Mouse (Mus musculus) embryonic facial prominence, embryonic 14.5 days (tissue): ENCODE results near the gene Ntn4. TPM values are rescaled to one million over a fixed set of nuclear protein-coding genes. Genes with fewer than 3 reads are reported as not detected.

Experiments used
- ATAC-seq: fragments of 200-750 bp; cut with Nextera tagmentation; 2 replicates; pipeline ENCODE4 v1.8.0; 2017; ENCODE audit warnings: low read depth, moderate number of reproducible peaks, moderate TSS enrichment
- DNase-seq: peaks from one replicate; pipeline ENCODE4 v3.0.0-alpha.2; 2015; ENCODE audit warnings: low spot score
- H3K27ac ChIP-seq: fragments of 300-500 bp; sonication (generic); replicated peaks from 2 replicates; pipeline ENCODE4 v1.5.1; 2014; ENCODE audit warnings: low read depth, mild to moderate bottlenecking, low read length, moderate library complexity
- H3K27me3 ChIP-seq: fragments of 300-500 bp; sonication (generic); replicated peaks from 2 replicates; pipeline ENCODE4 v1.6.1; 2014; ENCODE audit warnings: low read length; ENCODE audit not compliant: control insufficient read depth, insufficient read depth
- H3K36me3 ChIP-seq: fragments of 300-500 bp; sonication (generic); 2 replicates; pipeline ENCODE4 v1.6.1; 2014; ENCODE audit warnings: low read length, mixed read lengths; ENCODE audit not compliant: control insufficient read depth, insufficient read depth
- H3K4me1 ChIP-seq: fragments of 300-500 bp; sonication (generic); 2 replicates; pipeline ENCODE4 v1.6.1; 2014; ENCODE audit warnings: antibody characterized with exemption, low read length; ENCODE audit not compliant: control insufficient read depth, insufficient read depth
- H3K4me2 ChIP-seq: fragments of 300-500 bp; sonication (generic); 2 replicates; pipeline ENCODE4 v1.6.1; 2014; ENCODE audit warnings: low read depth, mild to moderate bottlenecking, low read length, moderate library complexity, mixed read lengths
- H3K4me3 ChIP-seq: fragments of 300-500 bp; sonication (generic); 2 replicates; pipeline ENCODE4 v1.5.1; 2014; ENCODE audit warnings: low read depth, mild to moderate bottlenecking, low read length
- H3K9ac ChIP-seq: fragments of 300-500 bp; sonication (generic); 2 replicates; pipeline ENCODE4 v1.6.1; 2014; ENCODE audit warnings: low read depth, mild to moderate bottlenecking, low read length, moderate library complexity, mixed read lengths
- H3K9me3 ChIP-seq: fragments of 300-500 bp; sonication (generic); 2 replicates; pipeline ENCODE4 v1.6.1; 2016; ENCODE audit warnings: low read length; ENCODE audit not compliant: control insufficient read depth
- WGBS: fragments of 180-500 bp; shearing (Covaris S2); extraction: QIAGEN DNeasy Blood & Tissue Kit; methylation state at CpG from one replicate; pipeline ENCODE4 v1.1.7; 2014; 5-methylcytosine and 5-hydroxymethylcytosine counted together
- polyA plus RNA-seq: library from polyadenylated mRNA; unstranded; fragments of >200 nt; fragmentation: Nextera tagmentation; extraction: Ambion mirVana; gene quantifications from 2 replicates; pipeline ENCODE4 v1.2.1, GENCODE M21; 2014

Ntn4 gene
- polyA plus RNA-seq, 1 experiment from 2014 or later, result 0.74 TPM

DNA sequence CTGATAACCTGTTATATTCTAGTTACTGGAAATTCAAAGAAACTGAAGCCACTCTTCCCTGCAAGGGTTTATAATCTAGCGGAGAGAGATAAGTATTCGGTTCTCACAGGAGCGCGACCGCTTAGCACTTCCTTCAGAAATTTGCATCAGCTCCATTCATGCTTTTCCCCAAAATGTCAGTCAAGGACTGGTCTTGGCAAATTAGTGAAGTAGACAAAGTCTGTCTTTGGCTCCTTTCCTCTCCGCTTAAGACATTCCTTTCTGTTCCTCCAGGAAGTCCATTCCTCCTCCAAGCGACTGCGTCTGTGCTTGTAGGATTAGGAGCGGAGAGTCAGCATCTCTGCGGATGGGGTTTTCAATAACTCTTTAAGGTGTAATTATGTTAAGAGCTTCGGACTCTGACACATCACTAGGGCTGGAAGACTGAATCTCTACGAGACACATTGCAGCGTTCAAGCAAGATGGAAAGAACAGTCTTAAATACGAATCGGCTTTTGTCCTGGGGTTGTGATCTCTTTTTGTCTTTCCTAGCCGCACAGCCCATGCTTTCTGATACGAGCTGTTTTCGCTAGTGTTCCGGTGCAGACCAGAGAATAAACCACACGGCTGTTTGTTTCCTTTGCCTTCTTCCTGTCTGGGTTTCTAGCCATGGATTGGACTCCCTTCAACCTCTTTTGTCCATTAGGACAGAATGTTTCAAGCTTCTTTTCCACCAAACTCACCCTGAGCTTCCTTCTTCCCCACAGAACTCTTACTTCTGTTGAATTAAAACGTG lies 60.3 kb downstream of the Ntn4 start:
- H3K27ac ChIP-seq, result no peak overlapping the region
- DNase-seq, result no peak
- no peak overlapping the region for H3K4me3 ChIP-seq
- H3K4me2 ChIP-seq, result no peak overlapping the region
- WGBS, result 75% methylated on average over 21 of the region's 21 CpGs
- no peaks in the 10 kb centered on the region for H3K36me3 ChIP-seq
- ATAC-seq, result no peak
- H3K4me1 ChIP-seq, result no peaks in the 10 kb centered on the region
- H3K27me3 ChIP-seq, result no peaks in the 10 kb centered on the region
- H3K9me3 ChIP-seq, result no peaks in the 10 kb centered on the region
- H3K9ac ChIP-seq, result no peak overlapping the region

DNA sequence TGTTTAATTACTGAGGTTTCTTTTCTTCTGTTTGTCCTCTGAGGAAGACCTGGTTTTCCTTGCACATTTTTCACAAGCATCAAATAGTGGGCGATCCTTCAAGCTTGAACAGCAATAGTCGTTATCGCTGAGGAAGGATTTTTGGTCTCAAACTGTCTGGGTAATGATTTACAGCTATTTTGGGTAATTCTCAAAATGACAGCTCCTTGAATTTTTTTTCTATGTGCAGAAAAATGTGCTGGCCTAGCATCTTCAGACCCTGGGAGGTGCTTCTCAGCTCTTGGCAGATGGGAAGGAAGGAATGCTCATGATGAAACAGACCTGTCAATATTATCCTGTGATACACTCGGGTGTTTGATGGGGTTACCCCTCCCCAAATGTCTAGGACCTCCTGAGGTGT lies 63.5 kb downstream of the Ntn4 start:
- no peaks in the 10 kb centered on the region for H3K4me1 ChIP-seq
- ATAC-seq, result no peak
- H3K9ac ChIP-seq, result no peak overlapping the region
- H3K4me2 ChIP-seq, result no peak overlapping the region
- H3K4me3 ChIP-seq, result no peak overlapping the region
- WGBS, result 79% methylated on average over 4 of the region's 4 CpGs
- DNase-seq, result no peak
- H3K9me3 ChIP-seq, result no peaks in the 10 kb centered on the region
- no peaks in the 10 kb centered on the region for H3K36me3 ChIP-seq
- no peak overlapping the region for H3K27ac ChIP-seq
- no peaks in the 10 kb centered on the region for H3K27me3 ChIP-seq

DNA sequence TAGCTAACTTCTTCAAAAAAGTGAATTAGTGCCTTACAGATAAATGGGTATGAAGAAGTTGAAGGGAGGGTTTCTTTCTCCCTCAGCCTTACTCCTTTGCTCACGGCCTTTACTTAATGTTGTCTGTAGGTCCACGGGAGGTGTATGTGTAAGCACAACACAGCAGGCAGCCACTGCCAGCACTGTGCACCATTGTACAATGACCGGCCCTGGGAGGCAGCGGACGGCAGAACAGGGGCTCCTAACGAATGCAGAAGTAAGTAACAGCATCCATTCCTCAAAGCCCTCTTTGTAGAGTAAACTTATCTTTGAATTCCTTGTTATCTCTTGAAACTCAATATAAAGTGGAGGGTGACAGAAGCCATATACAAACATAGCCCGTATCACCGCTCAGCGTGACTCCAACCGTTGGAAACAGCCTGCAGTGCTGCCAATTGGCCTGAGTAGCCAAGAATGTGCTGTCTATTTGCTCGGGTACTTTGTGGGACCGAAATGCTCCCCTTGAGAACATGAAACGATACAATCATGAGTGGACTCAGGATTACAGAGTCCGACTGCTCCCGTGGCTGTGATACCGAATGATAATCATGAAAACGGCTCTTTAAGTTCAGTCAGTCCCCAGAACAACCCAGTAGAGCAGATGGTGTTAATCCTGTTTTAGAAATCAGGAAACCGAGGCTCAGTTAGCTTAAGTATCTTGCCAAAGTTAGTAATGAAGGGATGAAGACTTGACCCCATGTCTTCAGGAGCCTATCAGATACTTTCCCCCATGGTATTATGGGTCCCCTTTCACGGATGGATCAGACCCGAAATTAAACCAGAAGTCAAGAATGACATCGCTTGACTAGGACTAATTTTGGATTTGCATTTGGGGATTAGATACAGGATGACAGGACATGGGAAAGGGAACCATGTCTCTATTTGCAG lies 66.9 kb downstream of the Ntn4 start:
- Histone ChIP-seq H3K9me3 (no peaks in the 10 kb centered on the region), H3K4me3 (no peak overlapping the region), H3K27me3 (no peaks in the 10 kb centered on the region), H3K4me2 (no peak overlapping the region), H3K9ac (no peak overlapping the region), H3K36me3 (peaks cover 7% of the 10 kb centered on the region; the same call in 1 of the 2 replicates), H3K27ac (no peak overlapping the region), H3K4me1 (no peaks in the 10 kb centered on the region)
- 60% methylated on average over 21 of the region's 21 CpGs for WGBS
- ATAC-seq, result no peak
- no peak for DNase-seq

DNA sequence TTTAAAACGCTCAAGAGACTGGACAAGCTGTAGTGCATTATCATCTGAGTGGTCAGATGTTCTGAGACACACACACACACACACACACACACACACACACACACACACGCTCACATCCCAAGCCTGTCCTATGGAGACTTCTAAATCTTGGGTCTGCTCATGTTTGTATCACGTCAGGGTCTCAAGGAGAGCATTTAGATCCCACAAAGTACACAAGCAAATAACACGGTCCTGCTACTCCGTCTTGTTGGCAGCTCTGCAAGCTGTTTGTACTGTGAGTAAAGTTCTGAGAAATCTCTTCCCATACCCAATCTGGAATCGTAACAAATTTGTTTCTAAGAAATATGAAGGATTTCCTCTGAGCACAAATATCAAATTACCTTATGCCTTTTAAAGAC lies 67.6 kb downstream of the Ntn4 start:
- H3K9ac ChIP-seq, result no peak overlapping the region
- 62% methylated on average over 6 of the region's 6 CpGs for WGBS
- peak; percentile 47 for DNase-seq
- ATAC-seq, result no peak
- no peaks in the 10 kb centered on the region for H3K9me3 ChIP-seq
- peaks cover 7% of the 10 kb centered on the region; the same call in 1 of the 2 replicates for H3K36me3 ChIP-seq
- no peak overlapping the region for H3K27ac ChIP-seq
- H3K4me3 ChIP-seq, result no peak overlapping the region
- no peaks in the 10 kb centered on the region for H3K27me3 ChIP-seq
- no peak overlapping the region for H3K4me2 ChIP-seq
- H3K4me1 ChIP-seq, result no peaks in the 10 kb centered on the region

DNA sequence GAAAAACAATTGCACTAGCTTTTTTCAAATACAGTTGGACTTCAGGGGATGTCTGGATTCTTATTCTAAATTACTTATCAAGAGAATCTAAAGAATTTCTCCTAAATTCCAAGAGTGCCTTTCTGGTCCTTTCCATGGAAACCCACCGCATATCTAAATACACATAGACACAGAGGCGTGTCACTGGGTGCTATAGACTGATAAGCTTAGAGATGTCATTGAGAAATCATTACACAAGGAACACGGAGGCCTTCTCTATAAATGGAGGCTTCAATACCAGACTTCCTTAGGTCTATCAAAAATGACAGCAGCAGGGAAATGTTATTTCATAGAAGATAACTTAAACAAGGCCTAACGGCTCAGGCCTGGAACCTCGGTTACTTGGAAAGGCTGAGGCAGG lies 68.0 kb downstream of the Ntn4 start:
- ATAC-seq (no peak), DNase-seq (no peak)
- Histone ChIP-seq H3K4me3 (no peak overlapping the region), H3K4me2 (no peak overlapping the region), H3K27me3 (no peaks in the 10 kb centered on the region), H3K9ac (no peak overlapping the region), H3K27ac (no peak overlapping the region), H3K9me3 (no peaks in the 10 kb centered on the region), H3K36me3 (peaks cover 7% of the 10 kb centered on the region; the same call in 1 of the 2 replicates), H3K4me1 (no peaks in the 10 kb centered on the region)
- 68% methylated on average over 5 of the region's 5 CpGs for WGBS

DNA sequence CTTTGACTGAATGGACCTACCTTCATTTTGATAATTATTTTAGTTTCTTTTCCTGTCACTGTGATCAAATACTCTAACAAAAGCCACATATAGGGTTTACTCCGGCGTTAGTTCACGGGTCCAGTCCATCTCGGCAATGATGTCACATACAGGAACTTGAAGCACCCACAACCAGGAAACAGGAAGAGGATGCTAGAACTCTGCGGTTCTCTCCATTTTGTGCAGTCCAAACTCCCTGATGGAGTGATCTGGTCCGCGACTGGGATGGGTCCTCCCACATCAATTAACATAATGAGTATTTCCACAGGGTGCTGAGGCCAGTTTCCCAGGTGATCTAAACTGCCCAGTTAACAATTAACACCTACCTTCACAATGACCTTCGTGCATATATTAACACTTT lies 69.1 kb downstream of the Ntn4 start:
- DNase-seq (no peak), ATAC-seq (no peak)
- H3K9ac ChIP-seq, result no peak overlapping the region
- no peaks in the 10 kb centered on the region for H3K27me3 ChIP-seq
- H3K4me2 ChIP-seq, result no peak overlapping the region
- 85% methylated on average over 8 of the region's 8 CpGs for WGBS
- peaks cover 7% of the 10 kb centered on the region; the same call in 1 of the 2 replicates for H3K36me3 ChIP-seq
- no peak overlapping the region for H3K4me3 ChIP-seq
- H3K4me1 ChIP-seq, result no peaks in the 10 kb centered on the region
- no peak overlapping the region for H3K27ac ChIP-seq
- no peaks in the 10 kb centered on the region for H3K9me3 ChIP-seq

DNA sequence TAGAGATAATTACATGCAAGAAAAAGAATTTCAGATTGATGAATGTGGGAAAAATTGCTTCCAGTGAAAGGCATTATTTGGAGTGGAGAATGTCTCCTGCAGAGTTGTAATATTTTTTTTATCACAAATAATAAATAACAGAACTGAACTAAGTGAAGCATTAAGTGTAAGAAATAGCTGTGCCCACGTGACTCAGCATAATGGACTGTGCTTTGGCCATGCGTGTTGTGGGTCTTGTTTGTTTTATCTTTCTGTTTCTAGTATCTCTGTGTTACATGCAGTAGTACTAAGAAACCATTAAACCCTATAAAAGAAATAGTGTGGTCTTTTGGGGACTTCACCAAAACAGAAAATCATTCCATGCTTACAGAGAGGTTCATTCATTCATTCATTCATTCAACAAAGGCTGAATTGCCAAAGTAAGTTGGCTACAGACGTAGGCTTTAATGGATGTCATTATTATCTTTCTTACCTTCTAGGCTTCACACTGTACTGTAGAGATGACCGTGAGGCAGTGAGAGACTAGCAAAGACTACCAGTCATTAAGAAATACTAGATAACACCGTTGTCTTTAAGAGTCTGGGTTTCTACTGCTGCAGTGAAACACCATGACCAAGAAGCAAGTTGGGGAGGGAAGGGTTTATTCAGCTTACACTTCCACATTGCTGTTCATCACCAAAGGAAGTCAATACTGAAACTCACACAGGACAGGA lies 81.3 kb downstream of the Ntn4 start:
- H3K4me2 ChIP-seq, result no peak overlapping the region
- H3K4me1 ChIP-seq, result peaks cover 17% of the 10 kb centered on the region
- no peak overlapping the region for H3K4me3 ChIP-seq
- H3K9me3 ChIP-seq, result no peaks in the 10 kb centered on the region
- H3K27me3 ChIP-seq, result no peaks in the 10 kb centered on the region
- ATAC-seq (no peak), DNase-seq (no peak)
- no peak overlapping the region for H3K27ac ChIP-seq
- no peaks in the 10 kb centered on the region for H3K36me3 ChIP-seq
- WGBS, result 76% methylated on average over 5 of the region's 5 CpGs
- H3K9ac ChIP-seq, result no peak overlapping the region

DNA sequence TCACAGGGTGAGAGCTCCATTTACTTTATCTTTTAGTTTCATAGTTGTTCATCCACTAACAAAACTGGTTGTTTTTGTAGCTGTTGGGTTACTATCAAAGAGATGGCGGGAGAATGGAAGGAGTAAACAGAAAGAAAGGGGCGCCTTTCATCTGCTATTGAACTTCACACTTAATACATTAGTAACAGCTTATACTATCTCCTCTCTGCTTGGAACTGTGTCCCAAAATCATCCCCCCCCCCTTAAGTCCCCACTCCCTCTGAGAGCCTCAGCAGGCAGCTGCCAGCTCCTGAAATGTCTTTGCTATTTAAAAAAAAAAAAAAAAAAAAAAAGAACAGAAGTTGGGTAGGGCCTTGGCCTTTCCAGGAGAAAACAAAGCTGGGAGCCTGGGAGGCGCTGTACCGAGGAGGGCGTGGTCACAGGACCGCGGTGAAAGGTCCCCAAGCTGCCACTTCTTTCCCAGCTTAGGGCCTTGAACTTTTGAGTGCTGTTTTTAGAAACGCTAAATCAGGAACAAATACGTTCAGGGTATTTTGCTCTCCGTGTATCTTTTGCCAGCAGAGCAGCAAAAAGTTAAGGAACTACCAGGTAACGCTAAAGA lies 83.6 kb downstream of the Ntn4 start:
- no peaks in the 10 kb centered on the region for H3K36me3 ChIP-seq
- H3K27ac ChIP-seq, result no peak overlapping the region
- no peaks in the 10 kb centered on the region for H3K27me3 ChIP-seq
- peak overlapping the region; percentile 3 for H3K4me2 ChIP-seq
- DNase-seq (peak; percentile 49), ATAC-seq (peak; percentile 41; the same call in 1 of the 2 replicates)
- H3K9ac ChIP-seq, result peak overlapping the region; percentile 28; the same call in 1 of the 2 replicates
- peaks cover 16% of the 10 kb centered on the region for H3K4me1 ChIP-seq
- 12% methylated on average over 11 of the region's 11 CpGs for WGBS
- no peak overlapping the region for H3K4me3 ChIP-seq
- H3K9me3 ChIP-seq, result no peaks in the 10 kb centered on the region
